Mouse (Mus musculus) hindbrain, embryonic 11.5 days (tissue): ENCODE data around the gene Lamc1. TPM values are rescaled to one million over a fixed set of nuclear protein-coding genes. Genes with fewer than 3 reads are reported as not detected.

Experiments
- ATAC-seq: fragments of 200-750 bp; cut with Nextera tagmentation; 2 replicates; pipeline ENCODE4 v1.8.0; 2017; ENCODE audit warnings: mild to moderate bottlenecking, moderate TSS enrichment, moderate library complexity; ENCODE audit not compliant: low FRiP score
- DNase-seq: peaks from one replicate; pipeline ENCODE4 v3.0.0-alpha.2; 2015; ENCODE audit warnings: low spot score
- H3K27ac ChIP-seq: fragments of 300-500 bp; sonication (generic); 2 replicates; pipeline ENCODE4 v1.5.1; 2014; ENCODE audit warnings: mild to moderate bottlenecking, low read depth, low read length
- H3K27me3 ChIP-seq: fragments of 300-500 bp; sonication (generic); 2 replicates; pipeline ENCODE4 v1.6.1; 2014; ENCODE audit warnings: mild to moderate bottlenecking, low read length, moderate library complexity, mixed read lengths; ENCODE audit not compliant: control insufficient read depth, insufficient read depth
- H3K36me3 ChIP-seq: fragments of 300-500 bp; sonication (generic); 2 replicates; pipeline ENCODE4 v1.6.1; 2014; ENCODE audit warnings: mild to moderate bottlenecking, low read length, moderate library complexity, mixed read lengths; ENCODE audit not compliant: control insufficient read depth, insufficient read depth
- H3K4me1 ChIP-seq: fragments of 300-500 bp; sonication (generic); replicated peaks from 2 replicates; pipeline ENCODE4 v1.6.1; 2014; ENCODE audit warnings: low read length, mixed read lengths; ENCODE audit not compliant: control insufficient read depth, insufficient read depth
- H3K4me2 ChIP-seq: fragments of 300-500 bp; sonication (generic); replicated peaks from 2 replicates; pipeline ENCODE4 v1.6.1; 2014; ENCODE audit warnings: mild to moderate bottlenecking, low read depth, low read length
- H3K4me3 ChIP-seq: fragments of 300-500 bp; sonication (generic); 2 replicates; pipeline ENCODE4 v1.5.1; 2014; ENCODE audit warnings: low read depth, low read length
- H3K9ac ChIP-seq: fragments of 300-500 bp; sonication (generic); 2 replicates; pipeline ENCODE4 v1.6.1; 2014; ENCODE audit warnings: low read depth, low read length
- H3K9me3 ChIP-seq: fragments of 300-500 bp; sonication (generic); 2 replicates; pipeline ENCODE4 v1.6.1; 2016; ENCODE audit warnings: low read length; ENCODE audit not compliant: control insufficient read depth
- WGBS: fragments of 180-500 bp; shearing (Covaris S2); extraction: QIAGEN DNeasy Blood & Tissue Kit; methylation state at CpG from one replicate; pipeline ENCODE4 v1.1.7; 2014; 5-methylcytosine and 5-hydroxymethylcytosine counted together
- polyA plus RNA-seq: library from polyadenylated mRNA; unstranded; fragments of >200 nt; fragmentation: Nextera tagmentation; extraction: Ambion mirVana; gene quantifications from 2 replicates; pipeline ENCODE4 v1.2.1, GENCODE M21; 2014

Lamc1 gene
- polyA plus RNA-seq, 1 experiment from 2014 or later: 25.3 TPM

DNA sequence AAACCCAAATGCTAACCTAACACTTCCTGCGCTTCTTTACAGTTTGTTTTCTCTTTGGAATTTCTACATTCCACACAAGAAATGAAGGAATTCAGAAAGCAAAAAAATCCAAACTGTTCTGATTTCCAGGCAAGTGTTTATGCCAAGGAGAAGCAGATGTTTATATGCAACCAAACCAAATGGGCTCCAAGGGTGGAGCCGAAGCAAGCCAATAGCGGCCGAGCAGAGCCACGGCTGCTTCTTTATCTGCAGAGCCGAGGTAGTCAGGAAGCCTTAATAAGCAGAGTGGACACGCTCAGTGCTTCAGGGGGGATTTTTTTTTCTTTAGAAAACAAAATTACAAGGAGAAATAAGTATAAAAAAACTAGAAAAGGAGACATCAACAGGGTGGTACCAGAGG lies 91.2 kb downstream of the Lamc1 start:
- DNase-seq (no peak), ATAC-seq (no peak)
- no peak overlapping the region for H3K9ac ChIP-seq
- no peak overlapping the region for H3K4me3 ChIP-seq
- no peaks in the 10 kb centered on the region for H3K4me1 ChIP-seq
- no peak overlapping the region for H3K4me2 ChIP-seq
- H3K9me3 ChIP-seq: no peaks in the 10 kb centered on the region
- H3K27ac ChIP-seq: no peak overlapping the region
- 89% methylated on average over 7 of the region's 7 CpGs for WGBS
- H3K27me3 ChIP-seq: no peaks in the 10 kb centered on the region
- H3K36me3 ChIP-seq: peaks cover 4% of the 10 kb centered on the region

DNA sequence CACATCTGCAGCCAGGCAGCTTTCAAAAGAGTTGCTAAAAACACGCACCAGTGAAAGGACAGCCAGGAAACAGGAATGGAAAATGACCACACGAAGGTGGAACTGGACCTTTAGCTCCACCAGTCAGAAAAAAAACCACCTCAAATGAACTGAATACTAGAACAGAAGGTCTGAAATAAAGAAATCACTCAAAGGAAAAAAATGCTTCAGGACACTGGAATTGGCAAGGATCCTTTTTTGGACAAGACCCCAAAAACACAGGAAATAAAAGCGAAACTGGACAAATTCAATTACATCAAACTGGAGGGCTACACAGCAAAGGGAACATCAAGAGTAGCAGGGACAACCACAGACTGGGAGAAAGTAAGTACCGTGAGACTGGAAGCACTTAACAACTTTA lies 97.0 kb downstream of the Lamc1 start:
- no peak overlapping the region for H3K9ac ChIP-seq
- H3K9me3 ChIP-seq: no peaks in the 10 kb centered on the region
- no peak for DNase-seq
- H3K27me3 ChIP-seq: no peaks in the 10 kb centered on the region
- H3K4me3 ChIP-seq: no peak overlapping the region
- no peak overlapping the region for H3K4me2 ChIP-seq
- WGBS: 90% methylated on average over 4 of the region's 4 CpGs
- H3K36me3 ChIP-seq: no peaks in the 10 kb centered on the region; the same call in 1 of the 2 replicates
- ATAC-seq: no peak
- no peak overlapping the region for H3K27ac ChIP-seq
- H3K4me1 ChIP-seq: no peaks in the 10 kb centered on the region

DNA sequence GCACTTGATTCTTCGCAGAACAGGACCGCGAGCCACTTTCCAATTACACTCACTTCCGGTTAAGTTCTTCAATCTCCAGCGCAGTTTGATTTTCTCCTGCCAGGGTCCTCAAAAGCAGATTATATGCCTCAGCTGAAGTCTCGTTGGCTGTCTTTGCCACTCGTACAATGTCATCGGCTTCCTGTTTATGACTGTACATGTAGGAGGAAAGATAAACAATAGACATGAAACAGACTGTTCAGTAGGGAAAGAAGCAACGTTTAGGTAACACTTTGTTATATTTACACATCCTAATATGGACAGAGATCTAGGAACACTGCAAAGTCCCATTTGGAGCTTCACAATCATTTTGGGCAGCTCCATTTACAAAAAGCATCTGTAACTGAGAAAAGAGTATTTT lies 100.9 kb downstream of the Lamc1 start:
- Histone ChIP-seq H3K9me3 (no peaks in the 10 kb centered on the region), H3K4me3 (no peak overlapping the region), H3K36me3 (no peaks in the 10 kb centered on the region; the same call in 1 of the 2 replicates), H3K27me3 (no peaks in the 10 kb centered on the region), H3K9ac (no peak overlapping the region), H3K4me1 (no peaks in the 10 kb centered on the region), H3K27ac (no peak overlapping the region), H3K4me2 (no peak overlapping the region)
- 94% methylated on average over 9 of the region's 9 CpGs for WGBS
- ATAC-seq (no peak), DNase-seq (no peak)

DNA sequence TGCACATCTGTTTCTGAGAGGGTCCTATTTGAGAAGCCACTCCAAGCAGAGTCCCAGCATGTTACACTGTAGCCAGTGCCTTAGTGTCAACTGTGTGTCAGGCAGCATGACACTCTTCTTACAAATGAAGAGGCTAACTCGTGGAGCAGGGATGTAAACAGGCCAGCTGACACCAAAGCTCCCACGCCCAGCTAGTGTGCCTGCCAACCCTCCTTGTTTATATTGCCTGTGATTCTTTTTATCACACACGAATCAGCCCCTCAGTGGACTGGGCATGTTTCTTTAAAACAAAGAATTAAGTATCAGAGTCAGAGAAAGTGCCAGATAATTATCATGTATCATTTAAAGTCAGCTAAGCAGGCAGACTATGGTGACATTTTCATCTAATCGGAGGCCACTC lies 104.7 kb downstream of the Lamc1 start:
- Histone ChIP-seq H3K27ac (no peak overlapping the region), H3K9me3 (no peaks in the 10 kb centered on the region), H3K4me1 (no peaks in the 10 kb centered on the region), H3K27me3 (no peaks in the 10 kb centered on the region), H3K9ac (no peak overlapping the region), H3K36me3 (no peaks in the 10 kb centered on the region; the same call in 1 of the 2 replicates), H3K4me2 (no peak overlapping the region), H3K4me3 (no peak overlapping the region)
- WGBS: 78% methylated on average over 4 of the region's 4 CpGs
- DNase-seq (no peak), ATAC-seq (no peak)

DNA sequence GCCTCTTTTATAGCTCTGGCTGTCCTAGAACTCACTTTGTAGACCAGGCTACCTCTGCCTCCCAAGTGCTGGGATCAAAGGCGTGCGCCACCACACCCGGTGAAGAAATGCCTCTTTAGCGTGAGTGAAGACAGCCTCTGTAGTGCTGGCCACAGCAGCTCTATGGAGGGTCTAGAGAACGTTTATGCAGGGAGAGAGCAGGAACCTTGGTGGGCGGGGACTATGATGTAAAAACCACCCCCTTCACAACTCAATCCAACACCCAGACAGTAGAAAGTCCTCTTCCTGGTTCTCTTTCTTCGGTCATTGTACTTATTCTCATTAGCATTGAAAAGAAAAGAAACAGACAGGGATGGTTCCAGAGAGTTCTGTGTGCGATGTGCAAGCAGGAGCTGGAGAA lies 105.5 kb downstream of the Lamc1 start:
- WGBS: 90% methylated on average over 8 of the region's 8 CpGs
- DNase-seq (no peak), ATAC-seq (no peak)
- no peaks in the 10 kb centered on the region for H3K9me3 ChIP-seq
- H3K4me3 ChIP-seq: no peak overlapping the region
- no peaks in the 10 kb centered on the region for H3K27me3 ChIP-seq
- H3K9ac ChIP-seq: no peak overlapping the region
- no peaks in the 10 kb centered on the region for H3K4me1 ChIP-seq
- no peaks in the 10 kb centered on the region; the same call in 1 of the 2 replicates for H3K36me3 ChIP-seq
- H3K4me2 ChIP-seq: no peak overlapping the region
- H3K27ac ChIP-seq: no peak overlapping the region

DNA sequence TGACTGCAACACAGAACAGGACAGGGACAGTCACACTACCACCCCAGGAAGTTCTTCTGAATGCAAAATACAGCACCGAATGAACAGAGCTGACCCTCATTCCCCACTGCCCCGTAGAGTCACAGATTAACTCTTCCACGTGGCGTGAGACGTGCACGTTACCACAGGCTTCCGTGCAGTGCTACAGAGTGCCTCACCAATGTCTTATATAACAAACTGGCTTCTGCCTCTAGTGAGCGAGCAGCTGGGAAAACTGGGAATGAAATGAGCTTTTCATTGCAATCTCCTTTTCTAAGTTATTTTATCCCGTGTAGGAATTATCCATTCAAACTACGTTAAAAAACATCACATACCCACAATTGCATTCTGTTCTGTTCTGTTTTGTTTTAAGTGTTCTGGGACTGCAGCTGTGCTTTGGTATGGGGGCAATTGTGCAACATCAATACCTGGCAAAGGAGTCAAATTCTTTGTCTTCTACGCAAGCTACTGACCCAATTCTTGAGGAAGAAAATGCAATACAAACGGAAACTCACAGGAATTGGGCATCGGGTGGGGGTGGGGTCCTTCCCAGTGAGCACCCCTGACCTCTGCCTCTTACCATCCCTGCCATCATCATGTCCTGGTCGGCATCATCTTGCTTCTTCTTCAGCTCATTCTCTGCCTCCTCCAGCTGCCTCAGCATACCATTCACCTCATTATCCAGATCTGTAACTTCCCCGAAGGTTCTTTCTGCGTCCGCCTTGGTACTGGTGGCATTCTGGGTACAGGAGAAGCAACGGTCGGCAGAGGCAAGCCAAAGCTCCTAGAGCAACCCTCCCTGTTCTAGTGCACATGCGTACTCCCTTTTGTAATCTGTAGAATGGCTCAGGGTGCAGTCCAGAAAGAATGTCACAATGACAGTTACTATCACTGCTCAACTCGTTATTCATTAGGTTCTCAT lies 106.5 kb downstream of the Lamc1 start:
- Histone ChIP-seq H3K36me3 (no peaks in the 10 kb centered on the region; the same call in 1 of the 2 replicates), H3K27ac (no peak overlapping the region), H3K9me3 (no peaks in the 10 kb centered on the region), H3K9ac (no peak overlapping the region), H3K4me2 (no peak overlapping the region), H3K27me3 (no peaks in the 10 kb centered on the region), H3K4me1 (no peaks in the 10 kb centered on the region), H3K4me3 (no peak overlapping the region)
- 92% methylated on average over 21 of the region's 21 CpGs for WGBS
- no peak for ATAC-seq
- no peak for DNase-seq

DNA sequence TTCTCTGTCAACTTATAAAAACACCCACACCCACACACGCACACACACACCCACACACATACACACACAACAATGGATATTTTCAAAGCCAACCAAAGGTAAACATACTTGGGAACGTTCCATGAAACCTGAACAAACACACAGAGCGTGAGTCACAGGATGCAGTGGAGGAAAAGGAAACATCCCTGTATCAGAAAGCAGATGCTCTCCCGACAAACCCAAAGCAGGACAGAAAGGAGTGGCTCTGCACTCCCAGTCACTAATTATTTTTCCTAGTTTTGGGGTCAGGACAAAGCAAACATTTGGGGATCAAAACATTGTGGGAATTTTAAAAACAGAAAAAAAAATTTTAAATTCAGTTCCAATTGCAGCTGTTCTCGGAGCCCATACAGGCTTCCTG lies 108.3 kb downstream of the Lamc1 start:
- Histone ChIP-seq H3K36me3 (no peaks in the 10 kb centered on the region; the same call in 1 of the 2 replicates), H3K27ac (no peak overlapping the region), H3K9me3 (no peaks in the 10 kb centered on the region), H3K27me3 (no peaks in the 10 kb centered on the region), H3K4me3 (no peak overlapping the region), H3K4me2 (no peak overlapping the region), H3K4me1 (no peaks in the 10 kb centered on the region), H3K9ac (no peak overlapping the region)
- ATAC-seq: no peak
- WGBS: 71% methylated on average over 5 of the region's 5 CpGs
- DNase-seq: no peak

DNA sequence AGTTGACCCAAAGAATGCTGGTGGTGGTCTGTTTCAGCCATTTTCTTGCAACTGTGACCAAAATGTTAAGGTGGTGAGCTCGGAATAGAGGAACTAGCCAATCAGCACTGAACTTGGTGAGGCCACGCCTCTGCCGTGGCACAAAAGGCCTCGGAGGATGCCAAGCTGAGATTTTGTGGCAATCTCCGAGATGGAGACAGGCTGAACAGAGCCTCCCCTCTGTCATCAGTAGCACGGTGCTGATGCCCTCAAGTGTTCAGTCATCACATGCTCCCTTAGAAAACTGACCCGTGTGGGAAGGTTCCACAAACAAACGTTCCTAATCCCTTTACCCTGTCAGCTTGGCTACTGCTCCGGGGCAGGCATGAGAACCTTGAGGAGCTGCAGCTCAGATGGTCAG lies 113.2 kb downstream of the Lamc1 start:
- Histone ChIP-seq H3K9me3 (no peaks in the 10 kb centered on the region), H3K9ac (no peak overlapping the region), H3K4me2 (no peak overlapping the region), H3K36me3 (no peaks in the 10 kb centered on the region), H3K27ac (no peak overlapping the region), H3K4me1 (no peaks in the 10 kb centered on the region), H3K27me3 (no peaks in the 10 kb centered on the region), H3K4me3 (no peak overlapping the region)
- 63% methylated on average over 9 of the region's 9 CpGs for WGBS
- ATAC-seq: no peak
- DNase-seq: no peak

DNA sequence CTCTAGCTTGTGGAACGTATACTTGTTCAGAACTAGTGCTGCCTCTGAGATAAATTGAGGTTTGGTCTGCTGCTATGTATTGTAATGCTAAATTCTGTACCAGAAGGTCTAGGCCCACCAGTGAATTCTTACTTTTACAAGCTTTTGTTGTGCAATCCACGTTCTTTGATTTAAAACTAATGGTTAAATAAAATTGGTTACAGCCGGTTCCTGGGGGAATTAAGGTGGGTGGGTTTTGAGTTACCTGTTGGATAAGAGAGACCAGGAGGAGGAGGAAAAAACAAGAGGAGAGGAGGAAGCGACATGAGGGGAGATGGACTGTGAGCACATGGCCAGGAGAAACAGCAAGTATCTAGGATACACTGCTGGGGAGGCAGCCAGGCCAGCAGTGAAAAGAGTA lies 116.1 kb downstream of the Lamc1 start:
- DNase-seq: no peak
- no peaks in the 10 kb centered on the region for H3K36me3 ChIP-seq
- no peaks in the 10 kb centered on the region for H3K9me3 ChIP-seq
- WGBS: 81% methylated on average over 4 of the region's 4 CpGs
- H3K27me3 ChIP-seq: no peaks in the 10 kb centered on the region
- no peak overlapping the region for H3K27ac ChIP-seq
- ATAC-seq: no peak
- no peak overlapping the region for H3K9ac ChIP-seq
- no peaks in the 10 kb centered on the region for H3K4me1 ChIP-seq
- H3K4me2 ChIP-seq: no peak overlapping the region
- no peak overlapping the region for H3K4me3 ChIP-seq
